Mouse (Mus musculus) small intestine, adult 2 months (tissue): ENCODE results near the gene Tmc6. TPM values are rescaled to one million over a fixed set of nuclear protein-coding genes. Genes with fewer than 3 reads are reported as not detected.
A peak's percentile ranks its signal among the peaks of the same experiment; 100 is the strongest.
"Not testable (repeated sequence)": the region's sequence is repeated elsewhere in the genome, so short reads cannot be mapped to it uniquely, and the experiment has no call there.

Experiments
- H3K27ac ChIP-seq: fragments of 200-500 bp; 2 replicates; pipeline ENCODE4 v1.5.1; 2012; ENCODE audit warnings: low read depth, low read length, control low read depth, inconsistent platforms; ENCODE audit not compliant: insufficient read depth
- H3K27me3 ChIP-seq: fragments of 200-500 bp; 2 replicates; pipeline ENCODE4 v1.6.1; 2012; ENCODE audit warnings: mild to moderate bottlenecking, moderate library complexity, low read length, inconsistent platforms; ENCODE audit not compliant: control insufficient read depth, insufficient read depth
- H3K36me3 ChIP-seq: fragments of 200-500 bp; 2 replicates; pipeline ENCODE4 v1.6.1; 2012; ENCODE audit warnings: mild to moderate bottlenecking, low read length, control low read depth, inconsistent platforms; ENCODE audit not compliant: control insufficient read depth, insufficient read depth
- H3K4me1 ChIP-seq: fragments of 200-500 bp; 2 replicates; pipeline ENCODE4 v1.6.1; 2012; ENCODE audit warnings: low read length, inconsistent platforms, mixed read lengths; ENCODE audit not compliant: control insufficient read depth, insufficient read depth, insufficient read length
- H3K4me3 ChIP-seq: fragments of 200-500 bp; 2 replicates; pipeline ENCODE4 v1.5.1; 2012; ENCODE audit warnings: low read depth, mild to moderate bottlenecking, control low read depth, inconsistent platforms, low read length, moderate library complexity
- CTCF ChIP-seq: fragments of 200-500 bp; IDR thresholded peaks from 2 replicates; pipeline ENCODE4 v1.5.1; 2012; ENCODE audit warnings: low read depth, mild to moderate bottlenecking, control low read depth, inconsistent platforms, low read length, moderate library complexity, mixed read lengths; ENCODE audit not compliant: insufficient replicate concordance, insufficient read length; ENCODE audit errors: extremely low read depth
- POLR2A ChIP-seq: fragments of 200-500 bp; IDR thresholded peaks from 2 replicates; pipeline ENCODE4 v1.6.1; 2012; ENCODE audit warnings: low read depth, mild to moderate bottlenecking, control low read depth, inconsistent platforms, low read length, moderate library complexity
- WGBS: fragments of 180-500 bp; shearing (Covaris S2); methylation state at CpG from one replicate; pipeline ENCODE4 v1.1.7; 2018; 5-methylcytosine and 5-hydroxymethylcytosine counted together
- polyA plus RNA-seq: library from polyadenylated mRNA; depleted of rRNA; stranded (reverse); fragments of >200 nt; gene quantifications from 2 replicates; pipeline ENCODE4 v1.2.3, GENCODE M21; 2012

The Tmc6 gene
- polyA plus RNA-seq, 1 experiment, result 84.7 TPM

GRCm38 (mm10) chr11:117790703-117791440 lies 8.9 kb upstream of the Tmc6 start:
- Histone ChIP-seq H3K4me3 (peak overlapping the region; percentile 69), H3K4me1 (peaks cover 13% of the 10 kb centered on the region), H3K36me3 (no peaks in the 10 kb centered on the region), H3K27ac (peak overlapping the region; percentile 96), H3K27me3 (no peaks in the 10 kb centered on the region)
- WGBS, result 24% methylated on average over 23 of the region's 23 CpGs
- TF ChIP-seq POLR2A, result peak; percentile 72
- TF ChIP-seq CTCF, result no peak

- H3K36me3 ChIP-seq, result no peaks in the 10 kb centered on the region
- peak overlapping the region; percentile 69 for H3K4me3 ChIP-seq
- TF ChIP-seq POLR2A (no peak), CTCF (peak; percentile 90)
- 2% methylated on average over 14 of the region's 14 CpGs for WGBS
- no peaks in the 10 kb centered on the region for H3K27me3 ChIP-seq
- no peak overlapping the region; the same call in 1 of the 2 replicates for H3K27ac ChIP-seq
- peaks cover 13% of the 10 kb centered on the region for H3K4me1 ChIP-seq
These were observed 8.3 kb upstream of the Tmc6 start for GRCm38 (mm10) chr11:117790286-117790685.

GRCm38 (mm10) chr11:117788481-117788880 lies 6.5 kb upstream of the Tmc6 start:
- H3K4me3 ChIP-seq, H3K36me3 ChIP-seq, H3K27me3 ChIP-seq, H3K27ac ChIP-seq: not testable (repeated sequence)
- H3K4me1 ChIP-seq, result peaks cover 17% of the 10 kb centered on the region
- 89% methylated on average over 7 of the region's 7 CpGs for WGBS

- 10% methylated on average over 10 of the region's 10 CpGs for WGBS
- Histone ChIP-seq H3K4me1 (peaks cover 17% of the 10 kb centered on the region), H3K36me3 (no peaks in the 10 kb centered on the region), H3K27ac (no peak overlapping the region), H3K4me3 (no peak overlapping the region), H3K27me3 (no peaks in the 10 kb centered on the region)
- TF ChIP-seq POLR2A (no peak), CTCF (peak; percentile 67; the same call in 1 of the 2 replicates)
These were observed 4.3 kb upstream of the Tmc6 start for GRCm38 (mm10) chr11:117786294-117786693.

- TF ChIP-seq CTCF (no peak), POLR2A (no peak)
- Histone ChIP-seq H3K4me1 (peaks cover 22% of the 10 kb centered on the region), H3K27ac (no peak overlapping the region), H3K4me3 (peak overlapping the region; percentile 80; the same call in 1 of the 2 replicates), H3K36me3 (no peaks in the 10 kb centered on the region), H3K27me3 (no peaks in the 10 kb centered on the region)
- WGBS, result 68% methylated on average over 10 of the region's 10 CpGs
These were observed 1.8 kb upstream of the Tmc6 start for GRCm38 (mm10) chr11:117783683-117784309.

- H3K4me3 ChIP-seq, result peak overlapping the region; percentile 80
- H3K4me1 ChIP-seq, result peaks cover 28% of the 10 kb centered on the region
- H3K27me3 ChIP-seq, result no peaks in the 10 kb centered on the region
- 47% methylated on average over 31 of the region's 31 CpGs for WGBS
- TF ChIP-seq CTCF (peak; percentile 31; the same call in 1 of the 2 replicates), POLR2A (no peak)
- H3K27ac ChIP-seq, result peak overlapping the region; percentile 58; the same call in 1 of the 2 replicates
- peaks cover 1% of the 10 kb centered on the region for H3K36me3 ChIP-seq
These were observed 1.1 kb upstream of the Tmc6 start for GRCm38 (mm10) chr11:117783089-117783488.

- H3K4me1 ChIP-seq, result peaks cover 31% of the 10 kb centered on the region
- peak overlapping the region; percentile 58 for H3K27ac ChIP-seq
- TF ChIP-seq POLR2A (0 out of 2 replicates have a peak, but pooled peaks have one; percentile 13), CTCF (no peak)
- H3K4me3 ChIP-seq, result peak overlapping the region; percentile 80
- WGBS, result 81% methylated on average over 9 of the region's 9 CpGs
- H3K36me3 ChIP-seq, result peaks cover 5% of the 10 kb centered on the region
- no peaks in the 10 kb centered on the region for H3K27me3 ChIP-seq
These were observed 672 bp upstream of the Tmc6 start for GRCm38 (mm10) chr11:117782705-117783034.
